Mouse (Mus musculus): ENCODE results near the gene Myo1f.

DNA sequence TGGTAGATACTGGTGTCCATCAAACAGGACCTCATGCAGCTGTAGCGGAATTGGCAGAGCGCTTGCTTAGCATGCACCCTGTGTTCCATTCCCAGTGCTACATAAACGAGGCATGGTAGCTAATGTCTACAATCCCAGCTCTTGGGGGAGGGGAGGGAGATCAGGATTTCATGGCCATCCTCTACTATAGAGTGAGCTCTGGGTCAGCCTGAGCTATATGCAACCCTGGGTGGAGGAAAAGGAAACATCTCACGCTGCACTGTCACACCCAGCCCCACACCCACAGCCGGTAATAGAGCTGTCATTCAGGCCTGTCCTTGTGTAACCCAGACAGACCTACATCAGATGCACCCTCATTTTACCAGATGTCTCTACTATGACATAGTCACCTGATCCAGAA lies 43.0 kb downstream of the Myo1f start:
- TF ChIP-seq CTCF (IDR thresholded peaks at IDR 0.05; ENCODE audit: borderline replicate concordance, insufficient read depth, low read length) (no peak), POLR2A (IDR thresholded peaks at IDR 0.05; ENCODE audit: low read depth, low read length) (no peak)
